Mouse (Mus musculus): ENCODE data around the gene Gm11009. TPM values are rescaled to one million over a fixed set of nuclear protein-coding genes. Genes with fewer than 3 reads are reported as not detected.
"Not testable (repeated sequence)": the region's sequence is repeated elsewhere in the genome, so short reads cannot be mapped to it uniquely, and the experiment has no call there.

The Gm11009 gene
- not detected in 2 replicates for polyA plus RNA-seq (2016; fragmentation: Nextera tagmentation; extraction: Ambion mirVana)

DNA sequence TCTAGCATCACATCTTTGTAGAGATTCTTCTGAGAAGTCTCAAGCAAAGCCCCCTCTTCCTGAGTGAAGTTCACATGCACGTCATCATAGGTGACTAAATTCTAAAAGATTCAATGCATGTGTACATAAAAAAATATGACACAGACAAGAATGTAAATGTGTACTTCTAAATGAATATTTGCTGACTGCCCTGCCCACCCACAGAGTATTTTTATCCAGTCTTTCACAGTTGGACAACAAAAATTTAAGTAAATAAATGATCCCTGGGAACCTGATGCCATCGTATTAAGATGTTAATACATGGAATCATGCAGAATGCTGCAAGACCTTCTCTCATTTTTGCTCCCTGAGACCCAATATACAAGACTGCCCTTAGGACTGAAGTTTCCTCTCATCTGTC lies at the start of gene Gm11009:
Gm11009 (minus strand) TSS at position 101 of the 400 bp plus-strand sequence.
- WGBS: no CpG with 5 or more reads among the region's 2 CpGs

More for the DNA sequence above, at the start of gene Gm11009:
- H3K9ac ChIP-seq (replicated peaks); ATAC-seq (ENCODE audit: low FRiP score, low read depth); H3K27ac ChIP-seq (replicated peaks); H3K4me3 ChIP-seq; H3K4me1 ChIP-seq; H3K4me2 ChIP-seq (replicated peaks); H3K36me3 ChIP-seq; H3K9me3 ChIP-seq; H3K27me3 ChIP-seq: not testable (repeated sequence)

Other genes with a start within 250 kb of the Gm11009 start
- gene Gm2004, start 169.7 kb downstream of the Gm11009 start, polyA plus RNA-seq (2016; fragmentation: Nextera tagmentation; extraction: Ambion mirVana): 0.96 and 1.4 TPM in 2 replicates
- 6.1 and 12.6 TPM in 2 replicates for gene 2210418O10Rik, start 92.9 kb downstream of the Gm11009 start, polyA plus RNA-seq (2016; fragmentation: Nextera tagmentation; extraction: Ambion mirVana)
- 8.8 and 8.9 TPM in 2 replicates for gene Gm14435, start 104.1 kb upstream of the Gm11009 start, polyA plus RNA-seq (2016; fragmentation: Nextera tagmentation; extraction: Ambion mirVana)
- 4.9 and 23.7 TPM in 2 replicates for gene Gm14434, start 167.3 kb upstream of the Gm11009 start, polyA plus RNA-seq (2016; fragmentation: Nextera tagmentation; extraction: Ambion mirVana)
- not detected in 2 replicates for gene Zfp967, start 201.6 kb upstream of the Gm11009 start, polyA plus RNA-seq (2016; fragmentation: Nextera tagmentation; extraction: Ambion mirVana)